Mouse (Mus musculus) cerebellum, adult 18-20 months (tissue): ENCODE measurements around the gene Sox15.
A peak's percentile ranks its signal among the peaks of the same experiment; 100 is the strongest.

Experiments used
- DNase-seq, 2 experiments: peaks; one replicate each; pipeline ENCODE4 v3.0.0; 2021

The Sox15 gene

GRCm38 (mm10) chr11:69635471-69635870, 19.6 kb upstream of the Sox15 start:
- DNase-seq: no peak

- DNase-seq: no peak
Measured at GRCm38 (mm10) chr11:69645860-69646259, 9.3 kb upstream of the Sox15 start.

GRCm38 (mm10) chr11:69653399-69653798, 1.7 kb upstream of the Sox15 start:
- DNase-seq: no peak

- DNase-seq: no peak
Measured at GRCm38 (mm10) chr11:69654760-69655159, 354 bp upstream of the Sox15 start.

- no peak for DNase-seq
Measured at GRCm38 (mm10) chr11:69656065-69656455, 946 bp downstream of the Sox15 start.

GRCm38 (mm10) chr11:69656617-69657461, 1.7 kb downstream of the Sox15 start:
- peak; percentile 49 to 61 for DNase-seq

GRCm38 (mm10) chr11:69657462-69657881, 2.4 kb downstream of the Sox15 start:
- no peak for DNase-seq

- DNase-seq: no peak
Measured at GRCm38 (mm10) chr11:69661221-69661881, 6.2 kb downstream of the Sox15 start.

GRCm38 (mm10) chr11:69662213-69662966, 7.3 kb downstream of the Sox15 start, which contains the start of gene Mpdu1:
Mpdu1 (minus strand) TSS chr11:69662642.
- peak; percentile 93 to 96 for DNase-seq

GRCm38 (mm10) chr11:69662967-69663671, 8.0 kb downstream of the Sox15 start:
- no peak for DNase-seq

GRCm38 (mm10) chr11:69663795-69664194, 8.7 kb downstream of the Sox15 start:
- DNase-seq: no peak

- DNase-seq: no peak
Measured at GRCm38 (mm10) chr11:69664841-69665240, 9.7 kb downstream of the Sox15 start.

GRCm38 (mm10) chr11:69665457-69665960, 10.4 kb downstream of the Sox15 start:
- no peak for DNase-seq

GRCm38 (mm10) chr11:69665961-69666664, 11.0 kb downstream of the Sox15 start, which contains the start of gene Cd68:
Cd68 (minus strand) TSS chr11:69666153.
- no peak for DNase-seq

GRCm38 (mm10) chr11:69666665-69667005, 11.5 kb downstream of the Sox15 start:
- no peak for DNase-seq

GRCm38 (mm10) chr11:69670786-69671725, 15.9 kb downstream of the Sox15 start:
- peak; percentile 93 to 97 for DNase-seq

GRCm38 (mm10) chr11:69671726-69672124, 16.6 kb downstream of the Sox15 start:
- DNase-seq: no peak

- DNase-seq: peak; percentile 99 to 100
Measured at GRCm38 (mm10) chr11:69672211-69672706, 17.1 kb downstream of the Sox15 start, which contains the start of gene Eif4a1. Eif4a1 (minus strand) TSS chr11:69672423.

GRCm38 (mm10) chr11:69679144-69679543, 24.0 kb downstream of the Sox15 start:
- no peak for DNase-seq

- no peak for DNase-seq
Measured at GRCm38 (mm10) chr11:69680136-69680855, 25.2 kb downstream of the Sox15 start.
